Mouse (Mus musculus) liver, adult 2 months (tissue): Measurements from ENCODE around the gene Rnf169.

Experiments
- CTCF ChIP-seq: fragments of 200-500 bp; IDR thresholded peaks from 2 replicates; pipeline ENCODE4 v1.5.1; 2011; ENCODE audit warnings: low read depth, low read length, control low read depth
- POLR2A ChIP-seq: fragments of 200-500 bp; IDR thresholded peaks from 2 replicates; pipeline ENCODE4 v1.6.1; 2011; ENCODE audit warnings: low read length, control low read depth; ENCODE audit not compliant: insufficient read depth; ENCODE audit errors: extremely low read depth

- no peak for TF ChIP-seq CTCF
- TF ChIP-seq POLR2A: no peak
These were observed 26.7 kb downstream of the Rnf169 start for GRCm38 (mm10) chr7:99953442-99954098.
